Mouse (Mus musculus) forebrain, embryonic 11.5 days (tissue): Measurements from ENCODE around the gene Clec4g. TPM values are rescaled to one million over a fixed set of nuclear protein-coding genes. Genes with fewer than 3 reads are reported as not detected.
"Not testable (repeated sequence)": the region's sequence is repeated elsewhere in the genome, so short reads cannot be mapped to it uniquely, and the experiment has no call there.

Experiments
- ATAC-seq: fragments of 200-750 bp; cut with Nextera tagmentation; replicated peaks from 2 replicates; pipeline ENCODE4 v1.8.0; 2017; ENCODE audit warnings: moderate TSS enrichment; ENCODE audit not compliant: low FRiP score
- DNase-seq: peaks from one replicate; pipeline ENCODE4 v3.0.0-alpha.2; 2017; ENCODE audit warnings: low spot score
- H3K27ac ChIP-seq: fragments of 300-500 bp; sonication (generic); 2 replicates; pipeline ENCODE4 v1.5.1; 2014; ENCODE audit warnings: low read depth, low read length
- H3K27me3 ChIP-seq: fragments of 300-500 bp; sonication (generic); 2 replicates; pipeline ENCODE4 v1.6.1; 2014; ENCODE audit warnings: mild to moderate bottlenecking, low read length, mixed read lengths; ENCODE audit not compliant: control insufficient read depth, insufficient read depth
- H3K36me3 ChIP-seq: fragments of 300-500 bp; sonication (generic); 2 replicates; pipeline ENCODE4 v1.6.1; 2014; ENCODE audit warnings: mild to moderate bottlenecking, low read length, moderate library complexity, mixed read lengths; ENCODE audit not compliant: control insufficient read depth, insufficient read depth
- H3K4me1 ChIP-seq: fragments of 300-500 bp; sonication (generic); replicated peaks from 2 replicates; pipeline ENCODE4 v1.6.1; 2014; ENCODE audit warnings: low read length, mixed read lengths; ENCODE audit not compliant: control insufficient read depth, insufficient read depth
- H3K4me2 ChIP-seq: fragments of 300-500 bp; sonication (generic); 2 replicates; pipeline ENCODE4 v1.6.1; 2014; ENCODE audit warnings: low read depth, mild to moderate bottlenecking, low read length, moderate library complexity, mixed read lengths; ENCODE audit not compliant: severe bottlenecking
- H3K4me3 ChIP-seq: fragments of 300-500 bp; sonication (generic); 2 replicates; pipeline ENCODE4 v1.5.1; 2014; ENCODE audit warnings: low read depth, low read length
- H3K9ac ChIP-seq: fragments of 300-500 bp; sonication (generic); 2 replicates; pipeline ENCODE4 v1.6.1; 2014; ENCODE audit warnings: low read length
- H3K9me3 ChIP-seq: fragments of 300-500 bp; sonication (generic); 2 replicates; pipeline ENCODE4 v1.6.1; 2016; ENCODE audit warnings: low read length, mixed read lengths; ENCODE audit not compliant: control insufficient read depth
- WGBS: fragments of 180-500 bp; shearing (Covaris S2); extraction: QIAGEN DNeasy Blood & Tissue Kit; methylation state at CpG from one replicate; pipeline ENCODE4 v1.1.7; 2014; 5-methylcytosine and 5-hydroxymethylcytosine counted together
- polyA plus RNA-seq: library from polyadenylated mRNA; unstranded; fragments of >200 nt; fragmentation: Nextera tagmentation; extraction: Ambion mirVana; gene quantifications from 2 replicates; pipeline ENCODE4 v1.2.1, GENCODE M21; 2014

The Clec4g gene
- 0.20 and 0.56 TPM in 2 replicates for polyA plus RNA-seq

DNA sequence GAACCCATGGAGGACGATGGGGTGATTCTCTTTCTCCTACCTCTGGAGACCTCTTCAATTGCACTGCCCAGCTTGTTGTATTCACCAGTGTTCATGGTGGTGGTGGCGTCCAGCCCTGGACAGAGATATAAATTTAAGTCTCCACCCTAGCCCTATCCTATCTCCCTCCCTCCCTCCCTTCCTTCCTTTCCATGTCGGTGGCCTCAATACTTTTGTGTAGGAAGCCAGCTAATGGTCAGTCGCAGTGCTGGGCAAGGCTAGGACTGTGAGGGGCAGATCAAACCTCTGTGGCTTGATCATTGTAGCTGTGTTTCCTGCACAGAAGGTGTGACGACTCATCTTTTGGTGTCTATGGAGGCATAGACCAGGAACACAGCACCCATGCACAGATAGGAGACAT lies at the start of gene Clec4g:
Gene Clec4g, minus strand, starts transcription at position 101 of the 400 bp plus-strand sequence.
- ATAC-seq (no peak), DNase-seq (no peak)
- no peaks in the 10 kb centered on the region for H3K9me3 ChIP-seq
- no peak within 1 kb of the TSS for H3K27ac ChIP-seq
- WGBS = 76% methylated on average over 5 of the region's 5 CpGs
- no peaks in the 10 kb centered on the region for H3K36me3 ChIP-seq
- no peak within 1 kb of the TSS for H3K4me2 ChIP-seq
- no peak within 1 kb of the TSS for H3K4me3 ChIP-seq
- no peaks in the 10 kb centered on the region for H3K4me1 ChIP-seq
- no peaks in the 10 kb centered on the region for H3K27me3 ChIP-seq
- H3K9ac ChIP-seq = no peak within 1 kb of the TSS

DNA sequence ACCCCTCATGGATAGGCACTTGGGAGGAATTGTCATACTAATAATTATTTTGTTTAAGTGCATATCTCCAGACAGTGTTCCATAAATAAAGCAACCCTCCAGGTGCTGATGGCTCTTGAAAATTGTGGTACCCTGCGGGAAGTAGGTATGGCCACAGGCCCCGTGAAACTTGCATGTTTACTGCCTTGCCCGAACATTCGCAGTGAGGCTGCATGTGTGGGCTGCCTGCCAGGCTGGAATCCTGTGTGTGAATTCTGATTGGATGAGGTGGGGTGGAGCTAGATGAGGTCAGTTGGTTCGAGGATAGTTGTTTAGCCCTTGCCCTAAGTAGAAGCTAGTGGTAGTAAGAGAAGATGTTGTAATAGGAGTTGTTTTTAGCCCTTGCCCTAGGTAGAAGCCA lies 48.2 kb upstream of the Clec4g start:
- not testable (repeated sequence) for DNase-seq, ATAC-seq, H3K4me1 ChIP-seq, H3K9me3 ChIP-seq, H3K4me2 ChIP-seq, H3K9ac ChIP-seq, H3K27ac ChIP-seq, H3K27me3 ChIP-seq, H3K4me3 ChIP-seq, H3K36me3 ChIP-seq
- WGBS = 87% methylated on average over 5 of the region's 5 CpGs

DNA sequence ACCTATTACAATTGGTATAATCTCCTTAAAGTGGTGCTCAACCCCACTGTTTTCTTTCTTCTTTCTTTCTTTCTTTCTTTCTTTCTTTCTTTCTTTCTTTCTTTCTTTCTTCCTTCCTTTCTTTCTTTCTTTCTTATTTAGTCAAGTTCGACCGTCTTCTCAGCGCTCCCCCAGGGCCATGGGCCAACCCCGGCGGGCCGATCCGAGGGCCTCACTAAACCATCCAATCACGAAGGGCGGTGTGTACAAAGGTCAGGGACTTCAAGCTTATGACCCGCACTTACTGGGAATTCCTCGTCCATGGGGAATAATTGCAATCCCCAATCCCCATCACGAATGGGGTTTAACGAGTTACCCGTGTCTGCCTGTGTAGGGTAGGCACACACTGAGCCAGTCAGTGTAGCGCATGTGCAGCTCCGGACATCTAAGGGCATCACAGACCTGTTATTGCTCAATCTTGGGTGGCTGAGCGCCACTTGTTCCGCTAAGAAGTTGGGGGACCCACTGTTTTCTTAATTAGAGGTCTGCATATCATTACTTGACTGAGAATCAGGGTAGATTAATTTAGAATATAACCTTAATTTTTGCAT lies 33.9 kb upstream of the Clec4g start:
- no peak overlapping the region for H3K27ac ChIP-seq
- no peaks in the 10 kb centered on the region for H3K36me3 ChIP-seq
- no peak overlapping the region for H3K4me3 ChIP-seq
- ATAC-seq = peak; percentile 99
- no peak overlapping the region for H3K9ac ChIP-seq
- no peaks in the 10 kb centered on the region for H3K27me3 ChIP-seq
- H3K9me3 ChIP-seq = peaks cover 9% of the 10 kb centered on the region; the same call in 1 of the 2 replicates
- DNase-seq = peak; percentile 100
- no peak overlapping the region for H3K4me2 ChIP-seq
- WGBS = 69% methylated on average over 18 of the region's 18 CpGs
- H3K4me1 ChIP-seq = no peaks in the 10 kb centered on the region

DNA sequence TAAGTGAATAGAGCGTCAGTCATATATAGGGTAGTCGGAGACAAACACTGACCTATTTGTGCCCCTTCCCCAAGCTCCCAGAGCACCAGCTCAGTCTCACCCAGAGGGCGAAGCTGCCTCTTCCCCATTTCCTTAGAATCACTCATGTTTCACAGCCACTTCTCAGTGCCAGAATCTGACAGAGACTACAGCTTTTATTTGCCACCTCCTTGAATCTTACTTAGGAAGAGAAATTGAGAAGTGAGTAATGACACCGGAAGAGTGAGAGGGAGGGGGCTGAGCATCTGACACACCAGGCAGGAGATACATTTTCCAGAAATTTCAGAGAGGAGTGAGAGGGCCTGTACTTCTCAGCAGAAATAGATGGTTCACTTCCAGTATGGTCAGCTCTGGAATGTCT lies 28.3 kb upstream of the Clec4g start, which contains the start of gene Cd209a:
Gene Cd209a, minus strand, starts transcription at position 224 of the 400 bp plus-strand sequence.
- DNase-seq (no peak), ATAC-seq (no peak)
- Histone ChIP-seq H3K27ac (no peak within 1 kb of the TSS), H3K4me1 (no peaks in the 10 kb centered on the region), H3K4me3 (no peak within 1 kb of the TSS), H3K27me3 (no peaks in the 10 kb centered on the region), H3K4me2 (no peak within 1 kb of the TSS), H3K9me3 (peaks cover 4% of the 10 kb centered on the region; the same call in 1 of the 2 replicates), H3K36me3 (no peaks in the 10 kb centered on the region), H3K9ac (no peak within 1 kb of the TSS)
- WGBS = 91% methylated on average over 4 of the region's 4 CpGs

DNA sequence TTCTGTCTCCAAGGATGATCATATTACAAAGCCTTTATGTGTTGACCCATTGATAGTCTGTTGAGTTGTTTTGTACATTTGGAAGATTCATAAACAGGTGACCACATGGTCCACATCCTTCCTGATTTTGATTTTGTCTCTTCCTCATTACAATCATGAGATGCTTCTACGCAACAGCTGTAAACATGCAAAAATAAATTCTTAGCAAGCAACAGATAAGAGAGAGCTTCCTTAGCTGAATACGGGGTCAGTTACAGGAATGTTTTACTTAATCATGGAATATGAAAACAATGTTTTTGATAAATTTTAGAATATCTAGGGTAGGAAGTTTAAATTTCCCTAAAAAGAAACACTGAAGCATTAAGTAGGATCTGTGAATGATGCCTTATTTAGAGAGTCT lies 16.5 kb upstream of the Clec4g start:
- WGBS = 90% methylated on average over 2 of the region's 2 CpGs
- H3K4me1 ChIP-seq = no peaks in the 10 kb centered on the region

GRCm38 (mm10) chr8:3735599-3735998 lies 15.1 kb upstream of the Clec4g start:
- H3K4me1 ChIP-seq = no peaks in the 10 kb centered on the region
- H3K4me2 ChIP-seq = no peak overlapping the region
- ATAC-seq = no peak
- no peaks in the 10 kb centered on the region for H3K27me3 ChIP-seq
- 84% methylated on average over 2 of the region's 2 CpGs for WGBS
- H3K36me3 ChIP-seq = no peaks in the 10 kb centered on the region
- no peak overlapping the region for H3K9ac ChIP-seq
- H3K27ac ChIP-seq = no peak overlapping the region
- no peak overlapping the region for H3K4me3 ChIP-seq
- no peak for DNase-seq
- H3K9me3 ChIP-seq = no peaks in the 10 kb centered on the region

More for the DNA sequence above, 16.5 kb upstream of the Clec4g start:
- Histone ChIP-seq H3K27ac (no peak overlapping the region), H3K4me2 (no peak overlapping the region), H3K36me3 (no peaks in the 10 kb centered on the region), H3K9me3 (no peaks in the 10 kb centered on the region), H3K4me3 (no peak overlapping the region), H3K9ac (no peak overlapping the region), H3K27me3 (no peaks in the 10 kb centered on the region)
- ATAC-seq (no peak), DNase-seq (no peak)

GRCm38 (mm10) chr8:3734084-3734483 lies 13.6 kb upstream of the Clec4g start:
- DNase-seq = no peak
- Histone ChIP-seq H3K27ac (no peak overlapping the region), H3K9ac (no peak overlapping the region), H3K4me2 (no peak overlapping the region), H3K27me3 (no peaks in the 10 kb centered on the region), H3K9me3 (no peaks in the 10 kb centered on the region), H3K4me1 (no peaks in the 10 kb centered on the region), H3K36me3 (no peaks in the 10 kb centered on the region), H3K4me3 (no peak overlapping the region)
- 63% methylated on average over 1 of the region's 1 CpGs for WGBS
- no peak for ATAC-seq

DNA sequence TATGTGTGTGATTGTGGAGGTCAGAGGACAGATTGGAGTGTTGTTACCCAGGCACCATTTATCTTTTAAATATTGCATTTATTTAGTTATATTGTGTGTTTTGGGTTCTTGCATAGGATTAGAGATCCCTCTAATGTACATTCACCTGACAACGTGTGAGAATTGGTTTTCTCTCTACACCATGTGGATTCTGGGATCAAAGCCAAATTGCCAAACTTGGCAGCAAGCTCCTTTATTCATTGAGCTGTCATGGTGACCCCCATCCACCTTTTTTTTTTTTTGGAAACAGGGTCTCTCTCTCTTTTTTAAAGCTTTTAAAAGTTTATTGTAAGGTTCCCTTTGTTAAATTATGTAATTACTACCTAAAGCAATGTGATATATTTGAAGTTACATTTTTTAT lies 590 bp upstream of the Clec4g start:
- ATAC-seq (no peak), DNase-seq (no peak)
- Histone ChIP-seq H3K9me3 (no peaks in the 10 kb centered on the region), H3K4me1 (no peaks in the 10 kb centered on the region), H3K4me3 (no peak overlapping the region), H3K27ac (no peak overlapping the region), H3K27me3 (no peaks in the 10 kb centered on the region), H3K4me2 (no peak overlapping the region), H3K9ac (no peak overlapping the region), H3K36me3 (no peaks in the 10 kb centered on the region)
- WGBS = 64% methylated on average over 1 of the region's 1 CpGs

- Histone ChIP-seq H3K27me3 (no peaks in the 10 kb centered on the region), H3K27ac (no peak overlapping the region), H3K9me3 (no peaks in the 10 kb centered on the region), H3K36me3 (no peaks in the 10 kb centered on the region), H3K9ac (no peak overlapping the region), H3K4me2 (no peak overlapping the region), H3K4me3 (no peak overlapping the region), H3K4me1 (no peaks in the 10 kb centered on the region)
- 15% methylated on average over 14 of the region's 14 CpGs for WGBS
- ATAC-seq (peak; percentile 67), DNase-seq (peak; percentile 79)
Observed at GRCm38 (mm10) chr8:3718559-3718958, 1.9 kb downstream of the Clec4g start.
